Mouse (Mus musculus) G1E (cell line): ENCODE measurements at regions not wholly inside any gene's neighbourhood (a gene's known extent, or its start where the extent isn't known, plus 50 kb on each side); places are given as distances from the start of the nearest gene placed in this dataset.

ENCODE experiments used
- ATAC-seq: 2 replicates; pipeline ENCODE4 v1.8.0; 2016; ENCODE audit warnings: mild to moderate bottlenecking; ENCODE audit not compliant: insufficient number of reproducible peaks, poor library complexity, low FRiP score, severe bottlenecking; ENCODE audit errors: extremely low read depth
- DNase-seq: peaks from one replicate; pipeline ENCODE4 v3.0.0; 2012; ENCODE audit warnings: low spot score
- H3K27me3 ChIP-seq: 2 replicates; pipeline ENCODE4 v1.6.1; 2012; ENCODE audit warnings: mild to moderate bottlenecking, low read length, inconsistent platforms; ENCODE audit not compliant: insufficient read depth
- H3K36me3 ChIP-seq: replicated peaks from 2 replicates; pipeline ENCODE3; 2012; ENCODE audit warnings: mild to moderate bottlenecking, inconsistent platforms
- H3K4me1 ChIP-seq: 2 replicates; pipeline ENCODE4 v1.6.1; 2012; ENCODE audit warnings: low read depth, low read length, inconsistent platforms, mixed read lengths; ENCODE audit not compliant: insufficient read depth
- H3K4me3 ChIP-seq: 2 replicates; pipeline ENCODE4 v1.5.1; 2012; ENCODE audit warnings: low read depth, mild to moderate bottlenecking, inconsistent platforms, low read length, moderate library complexity, mixed read lengths
- H3K9me3 ChIP-seq: replicated peaks from 2 replicates; pipeline ENCODE4 v1.6.1; 2012; ENCODE audit warnings: inconsistent platforms
- CTCF ChIP-seq: IDR thresholded peaks from 2 replicates; pipeline ENCODE4 v1.5.1; 2012; ENCODE audit warnings: low read depth, low read length, inconsistent platforms, mixed read lengths
- GATA1 ChIP-seq: IDR thresholded peaks from 2 replicates; pipeline ENCODE4 v1.6.1; 2012; ENCODE audit warnings: borderline replicate concordance, low read length, inconsistent platforms, mixed read lengths
- GATA2 ChIP-seq: IDR thresholded peaks from 2 replicates; pipeline ENCODE4 v1.6.1; 2012; ENCODE audit warnings: low read depth, low read length, inconsistent platforms, borderline replicate concordance
- POLR2AphosphoS5 ChIP-seq: IDR thresholded peaks from 2 replicates; pipeline ENCODE4 v1.6.1; 2012; ENCODE audit warnings: low read depth, low read length, inconsistent platforms; ENCODE audit not compliant: insufficient replicate concordance
- TAL1 ChIP-seq: conservative IDR thresholded peaks from 2 replicates; pipeline ENCODE4 v1.6.1; 2012; ENCODE audit warnings: low read depth, low read length, inconsistent platforms, mixed read lengths

- Histone ChIP-seq H3K27me3 (no peaks in the 10 kb centered on the region), H3K4me1 (no peaks in the 10 kb centered on the region), H3K4me3 (no peak overlapping the region), H3K36me3 (no peaks in the 10 kb centered on the region), H3K9me3 (no peaks in the 10 kb centered on the region)
- ATAC-seq (no peak), DNase-seq (no peak)
- TF ChIP-seq POLR2AphosphoS5 (no peak), GATA2 (no peak), GATA1 (no peak), TAL1 (no peak), CTCF (no peak)
These were observed 158.5 kb upstream of the Gm11042 start for GRCm38 (mm10) chr12:74474741-74475140.

DNA sequence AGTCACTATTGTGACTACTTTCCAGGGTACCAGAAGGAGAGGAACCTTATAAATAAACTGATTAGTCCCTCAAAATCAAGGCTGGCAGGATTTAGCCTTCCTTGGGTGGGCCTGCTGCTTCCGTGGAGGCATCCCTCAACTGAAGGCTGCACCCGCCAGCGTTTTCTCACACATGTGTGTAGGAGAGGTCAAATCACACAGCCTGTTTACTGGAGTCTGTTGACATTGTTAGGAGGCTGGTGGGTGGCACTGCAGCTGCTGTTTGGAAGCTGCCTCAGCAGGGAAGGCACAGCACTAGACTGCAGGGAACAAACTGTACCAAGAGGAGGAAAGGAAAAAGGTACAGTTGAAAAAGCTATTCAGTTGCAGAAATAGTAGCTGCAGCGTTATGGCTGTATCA lies 142.3 kb upstream of the Gm11042 start:
- TF ChIP-seq POLR2AphosphoS5 = no peak
- TF ChIP-seq CTCF = no peak
- TF ChIP-seq TAL1 = no peak
- no peak for TF ChIP-seq GATA1
- no peak for TF ChIP-seq GATA2
- DNase-seq = no peak
- H3K9me3 ChIP-seq = peaks cover 7% of the 10 kb centered on the region
- H3K27me3 ChIP-seq = no peaks in the 10 kb centered on the region
- no peak overlapping the region for H3K4me3 ChIP-seq
- no peaks in the 10 kb centered on the region for H3K36me3 ChIP-seq
- no peak for ATAC-seq
- no peaks in the 10 kb centered on the region for H3K4me1 ChIP-seq

- no peak overlapping the region for H3K4me3 ChIP-seq
- no peak for ATAC-seq
- peaks cover 19% of the 10 kb centered on the region for H3K9me3 ChIP-seq
- H3K36me3 ChIP-seq = no peaks in the 10 kb centered on the region
- TF ChIP-seq POLR2AphosphoS5 (no peak), GATA2 (no peak), TAL1 (no peak), GATA1 (no peak), CTCF (no peak)
- H3K27me3 ChIP-seq = no peaks in the 10 kb centered on the region
- no peaks in the 10 kb centered on the region for H3K4me1 ChIP-seq
- no peak for DNase-seq
These were observed 136.3 kb upstream of the Gm11042 start for GRCm38 (mm10) chr12:74452375-74453090.

- no peak overlapping the region for H3K4me3 ChIP-seq
- TF ChIP-seq POLR2AphosphoS5 (no peak), GATA1 (no peak), GATA2 (no peak), TAL1 (no peak)
- peaks cover 9% of the 10 kb centered on the region for H3K9me3 ChIP-seq
- no peaks in the 10 kb centered on the region for H3K36me3 ChIP-seq
- DNase-seq (no peak), ATAC-seq (no peak)
- no peaks in the 10 kb centered on the region for H3K4me1 ChIP-seq
- H3K27me3 ChIP-seq = no peaks in the 10 kb centered on the region
These were observed 132.1 kb upstream of the Gm11042 start for GRCm38 (mm10) chr12:74448248-74448647.

- TF ChIP-seq TAL1 (no peak), POLR2AphosphoS5 (no peak), CTCF (no peak), GATA2 (no peak), GATA1 (no peak)
- no peak for ATAC-seq
These were observed 118.7 kb upstream of the Gm11042 start for GRCm38 (mm10) chr12:74434874-74435273.

GRCm38 (mm10) chr12:74414738-74415137 lies 98.5 kb upstream of the Gm11042 start:
- TF ChIP-seq TAL1 = no peak
- TF ChIP-seq CTCF = no peak
- no peak for TF ChIP-seq GATA2
- no peak for TF ChIP-seq POLR2AphosphoS5
- TF ChIP-seq GATA1 = no peak
- Histone ChIP-seq H3K4me3 (no peak overlapping the region), H3K9me3 (peaks cover 4% of the 10 kb centered on the region; the same call in 1 of the 2 replicates), H3K4me1 (no peaks in the 10 kb centered on the region), H3K36me3 (no peaks in the 10 kb centered on the region), H3K27me3 (no peaks in the 10 kb centered on the region)
- ATAC-seq = no peak
- no peak for DNase-seq

More at GRCm38 (mm10) chr12:74434874-74435273, 118.7 kb upstream of the Gm11042 start:
- no peaks in the 10 kb centered on the region for H3K4me1 ChIP-seq
- DNase-seq = no peak
- H3K36me3 ChIP-seq = no peaks in the 10 kb centered on the region
- H3K27me3 ChIP-seq = no peaks in the 10 kb centered on the region
- peaks cover 12% of the 10 kb centered on the region for H3K9me3 ChIP-seq
- no peak overlapping the region for H3K4me3 ChIP-seq

GRCm38 (mm10) chr12:74410511-74410910 lies 94.3 kb upstream of the Gm11042 start:
- no peak for DNase-seq
- no peaks in the 10 kb centered on the region for H3K4me1 ChIP-seq
- ATAC-seq = no peak
- H3K27me3 ChIP-seq = no peaks in the 10 kb centered on the region
- TF ChIP-seq CTCF (no peak), TAL1 (no peak), GATA2 (no peak), GATA1 (no peak), POLR2AphosphoS5 (no peak)
- H3K9me3 ChIP-seq = peaks cover 2% of the 10 kb centered on the region; the same call in 1 of the 2 replicates
- no peak overlapping the region for H3K4me3 ChIP-seq
- H3K36me3 ChIP-seq = no peaks in the 10 kb centered on the region
